Mouse (Mus musculus): ENCODE data around the gene Tubb3. TPM values are rescaled to one million over a fixed set of nuclear protein-coding genes. Genes with fewer than 3 reads are reported as not detected.
"Not testable (repeated sequence)": the region's sequence is repeated elsewhere in the genome, so short reads cannot be mapped to it uniquely, and the experiment has no call there.

Tubb3 gene
- total and polyA plus RNA-seq, 3 experiments: 1.8 to 3.1 (median 2.2) TPM

DNA sequence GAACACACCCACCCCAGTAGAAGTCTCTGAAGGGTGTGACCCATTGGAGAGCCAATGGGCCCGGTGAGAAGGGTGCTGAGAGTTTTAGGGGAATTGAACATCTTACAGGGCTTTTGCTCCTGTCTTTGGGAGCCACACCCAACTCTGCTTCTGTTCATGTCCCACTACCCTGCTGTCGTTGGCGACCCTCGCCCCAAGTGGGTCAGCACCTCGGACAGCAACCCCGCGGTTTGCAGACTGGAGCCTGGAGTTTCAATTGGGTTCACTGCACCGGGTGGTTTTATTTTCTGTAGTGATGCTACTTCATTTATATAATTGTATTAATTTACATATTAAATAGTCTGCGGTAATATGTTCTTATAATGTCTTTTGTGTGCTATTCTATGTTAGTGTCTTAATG is 3.0 kb downstream of the Tubb3 start:
- Histone ChIP-seq H3K27ac (ENCODE audit: insufficient read depth, low read depth) (no peak overlapping the region), H3K27me3 (replicated peaks) (peaks cover 24% of the 10 kb centered on the region), H3K79me2 (replicated peaks; ENCODE audit: control insufficient read depth, extremely low read depth, insufficient read depth, poor library complexity, severe bottlenecking) (no peaks in the 10 kb centered on the region), H3K4me2 (ENCODE audit: insufficient read depth, low read depth, poor library complexity, severe bottlenecking) (no peak overlapping the region), H3K9me3 (replicated peaks; ENCODE audit: low read length) (no peaks in the 10 kb centered on the region), H3K4me3 (replicated peaks in 1 of 3; ENCODE audit: low read depth in 2 of 3, low read length in 2 of 3, poor library complexity in 1 of 3) (no peak overlapping the region), H3K9ac (ENCODE audit: insufficient read depth, low read depth) (no peak overlapping the region), H3K4me1 (ENCODE audit: control insufficient read depth in 1 of 2, insufficient read depth in 2 of 2) (peaks cover 24 to 52% of the 10 kb centered on the region in 2 experiments), H3K36me3 (replicated peaks in 1 of 2; ENCODE audit: control insufficient read depth in 1 of 2, insufficient read depth in 1 of 2, low read length in 1 of 2) (no peaks in the 10 kb centered on the region)
- TF ChIP-seq NELFE (IDR thresholded peaks at IDR 0.05; ENCODE audit: low read depth, low read length) (no peak), CHD1 (IDR thresholded peaks at IDR 0.05; ENCODE audit: low read depth, low read length) (no peak), ZNF384 (IDR thresholded peaks at IDR 0.05; ENCODE audit: low read depth, low read length) (no peak), USF1 (IDR thresholded peaks at IDR 0.05; ENCODE audit: low read depth, low read length) (no peak), ZKSCAN1 (IDR thresholded peaks at IDR 0.05; ENCODE audit: borderline replicate concordance, low read depth, low read length) (no peak), SMC3 (IDR thresholded peaks at IDR 0.05; ENCODE audit: low read depth, low read length) (no peak), UBTF (IDR thresholded peaks at IDR 0.05; ENCODE audit: low read depth, low read length) (no peak), E2F4 (IDR thresholded peaks at IDR 0.05; ENCODE audit: insufficient replicate concordance, low read depth, low read length) (no peak), JUND (conservative IDR thresholded peaks at IDR 0.05; ENCODE audit: low read depth, low read length) (no peak), MAX (IDR thresholded peaks at IDR 0.05; ENCODE audit: low read length) (no peak), SIN3A (IDR thresholded peaks at IDR 0.05; ENCODE audit: low read length) (no peak), CHD2 (IDR thresholded peaks at IDR 0.05; ENCODE audit: low read length) (no peak), GABPA (IDR thresholded peaks at IDR 0.05; ENCODE audit: insufficient replicate concordance, low read depth, low read length) (no peak), PAX5 (IDR thresholded peaks at IDR 0.05; ENCODE audit: low read length) (no peak), HCFC1 (IDR thresholded peaks at IDR 0.05; ENCODE audit: low read depth, low read length) (no peak), MYC (IDR thresholded peaks at IDR 0.05; ENCODE audit: low read depth, low read length) (no peak), MAFK (IDR thresholded peaks at IDR 0.05; ENCODE audit: insufficient replicate concordance, low read length) (no peak)
- DNase-seq (ENCODE audit: extremely low read depth): no peak
- dilution Hi-C loops (cut with MboI; ENCODE audit: extremely low pct_ligation_motif_present, extremely low pct_unique_long_range_greater_than_20kb, low sequenced_read_pairs) (no loop called here), in situ Hi-C loops (cut with MboI; ENCODE audit: low pct_ligation_motif_present, low pct_unique_long_range_greater_than_20kb, low sequenced_read_pairs) (no loop called here)

DNA sequence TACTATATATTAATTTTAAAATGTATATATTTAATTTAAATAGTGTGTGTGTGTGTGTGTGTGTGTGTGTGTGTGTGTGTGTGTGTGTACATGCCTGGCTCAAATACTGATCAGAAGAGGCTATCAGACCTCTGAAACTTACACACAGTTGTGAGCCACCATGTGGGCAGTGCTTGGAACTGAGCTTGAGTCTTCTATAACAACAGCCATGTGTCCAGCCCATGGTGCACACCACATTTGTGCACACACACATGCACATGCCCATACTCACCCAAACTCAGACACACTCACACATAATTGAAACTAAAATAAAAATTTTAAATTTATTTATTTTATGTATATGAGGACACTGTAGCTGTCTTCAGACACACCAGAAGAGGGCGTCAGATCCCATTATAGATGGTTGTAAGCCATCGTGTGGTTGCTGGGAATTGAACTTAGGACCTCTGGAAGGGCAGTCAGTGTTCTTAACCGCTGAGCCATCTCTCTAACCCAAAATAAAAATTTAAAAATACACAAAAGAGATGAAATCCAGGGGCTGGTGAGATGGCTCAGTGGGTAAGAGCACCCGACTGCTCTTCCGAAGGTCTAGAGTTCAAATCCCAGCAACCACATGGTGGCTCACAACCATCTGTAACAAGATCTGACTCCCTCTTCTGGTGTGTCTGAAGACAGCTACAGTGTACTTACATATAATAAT is 3.9 kb downstream of the Tubb3 start:
- DNase-seq (ENCODE audit: extremely low read depth); H3K9ac ChIP-seq (ENCODE audit: insufficient read depth, low read depth); in situ Hi-C loops (cut with MboI; ENCODE audit: low pct_ligation_motif_present, low pct_unique_long_range_greater_than_20kb, low sequenced_read_pairs); H3K4me2 ChIP-seq (ENCODE audit: insufficient read depth, low read depth, poor library complexity, severe bottlenecking); H3K27ac ChIP-seq (ENCODE audit: insufficient read depth, low read depth); H3K4me3 ChIP-seq (replicated peaks in 1 of 3; ENCODE audit: low read depth in 2 of 3, low read length in 2 of 3, poor library complexity in 1 of 3); H3K79me2 ChIP-seq (replicated peaks; ENCODE audit: control insufficient read depth, extremely low read depth, insufficient read depth, poor library complexity, severe bottlenecking); H3K9me3 ChIP-seq (replicated peaks; ENCODE audit: low read length); H3K36me3 ChIP-seq (replicated peaks in 1 of 2; ENCODE audit: control insufficient read depth in 1 of 2, insufficient read depth in 1 of 2, low read length in 1 of 2); dilution Hi-C loops (cut with MboI; ENCODE audit: extremely low pct_ligation_motif_present, extremely low pct_unique_long_range_greater_than_20kb, low sequenced_read_pairs): not testable (repeated sequence)
- peaks cover 16% of the 10 kb centered on the region for H3K27me3 ChIP-seq (replicated peaks)
- TF ChIP-seq TBP (conservative IDR thresholded peaks at IDR 0.05; ENCODE audit: low read depth, low read length): peak; percentile 75
- TF ChIP-seq CTCF (conservative IDR thresholded peaks at IDR 0.05 in 1 of 2, IDR thresholded peaks at IDR 0.05 in 1 of 2; ENCODE audit: low read depth in 2 of 2, low read length in 2 of 2): peak in 1 of 2 experiments; percentile 21; a peak in 1 of 4 replicates
- peaks cover 17 to 49% of the 10 kb centered on the region in 2 experiments for H3K4me1 ChIP-seq (ENCODE audit: control insufficient read depth in 1 of 2, insufficient read depth in 2 of 2)
